Mouse (Mus musculus) adrenal gland, adult 8-10 months (tissue): ENCODE measurements around the gene Mon2. TPM values are rescaled to one million over a fixed set of nuclear protein-coding genes. Genes with fewer than 3 reads are reported as not detected.

Experiments used
- DNase-seq: peaks from one replicate; pipeline ENCODE4 v3.0.0; 2022
- microRNA-seq, 2 experiments: library from miRNA; unstranded; fragments of <30 nt; microRNA quantifications; one replicate each; pipeline ENCODE4 v1.2.0; 2022
- total RNA-seq, 4 experiments: library from RNA; stranded (reverse); gene quantifications; 2 replicates each; pipeline ENCODE4 v1.2.4; 2022

The Mon2 gene
- total RNA-seq, 4 experiments from 2014 or later = 76.3 to 124 (median 93.7) TPM

DNA sequence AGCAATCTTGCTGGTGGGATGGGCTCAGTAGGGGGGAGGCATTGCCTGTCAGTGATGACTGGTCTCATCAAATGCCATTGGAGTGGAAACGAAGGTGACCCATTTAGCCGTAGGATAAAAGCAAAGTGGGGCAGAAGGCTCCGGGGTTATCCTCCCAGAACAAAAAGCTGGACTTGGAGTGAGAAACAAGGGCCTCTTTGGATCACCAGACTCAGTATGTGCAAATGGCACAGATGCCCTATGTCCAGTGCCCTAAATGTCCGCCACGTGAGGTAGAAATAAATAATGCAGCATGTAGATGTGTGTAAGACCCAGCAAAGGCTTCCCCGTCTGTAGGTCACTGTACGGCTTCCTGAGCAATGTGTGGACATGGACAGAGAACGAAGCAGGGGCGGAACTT lies 113.7 kb downstream of the Mon2 start:
- DNase-seq = no peak

DNA sequence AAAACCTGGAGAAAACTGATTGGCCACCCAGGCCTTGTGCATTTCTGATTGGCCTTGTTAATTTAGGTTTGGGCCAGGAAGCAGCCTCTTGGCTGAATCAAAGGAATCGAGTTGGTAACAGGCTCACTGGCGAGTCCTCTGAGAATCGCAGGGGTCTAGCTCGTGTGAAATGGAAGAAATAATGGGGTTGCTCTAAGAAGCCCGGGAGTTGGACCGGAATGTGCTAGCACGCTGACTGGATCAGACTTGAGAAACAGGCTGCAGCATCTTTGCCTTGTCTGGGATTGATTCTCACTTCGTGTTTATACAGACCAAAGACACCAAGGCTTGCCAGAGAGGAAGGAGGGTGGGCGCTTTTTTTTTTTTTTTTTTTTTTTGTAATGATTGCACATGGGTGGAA lies 114.8 kb downstream of the Mon2 start:
- DNase-seq = no peak

DNA sequence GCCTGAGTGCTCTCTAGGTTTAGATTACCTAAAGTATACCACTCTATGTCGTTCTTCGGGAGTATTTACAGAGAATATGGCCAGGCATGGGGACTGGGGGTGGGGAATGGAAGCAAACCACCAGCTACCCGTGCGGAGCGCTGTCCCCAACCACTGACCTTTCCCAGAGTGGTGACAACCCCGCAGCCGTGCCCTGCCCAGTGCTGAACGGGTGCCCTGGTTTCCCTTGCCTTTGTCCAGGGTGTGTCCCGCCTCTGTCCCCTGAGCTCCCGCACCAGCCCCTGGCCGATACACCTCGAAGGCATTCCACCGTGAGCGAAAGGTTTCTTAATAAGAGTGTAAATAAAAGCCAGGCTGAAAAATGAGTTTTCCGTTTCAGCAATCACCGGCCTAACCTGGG lies 115.6 kb downstream of the Mon2 start:
- no peak for DNase-seq

DNA sequence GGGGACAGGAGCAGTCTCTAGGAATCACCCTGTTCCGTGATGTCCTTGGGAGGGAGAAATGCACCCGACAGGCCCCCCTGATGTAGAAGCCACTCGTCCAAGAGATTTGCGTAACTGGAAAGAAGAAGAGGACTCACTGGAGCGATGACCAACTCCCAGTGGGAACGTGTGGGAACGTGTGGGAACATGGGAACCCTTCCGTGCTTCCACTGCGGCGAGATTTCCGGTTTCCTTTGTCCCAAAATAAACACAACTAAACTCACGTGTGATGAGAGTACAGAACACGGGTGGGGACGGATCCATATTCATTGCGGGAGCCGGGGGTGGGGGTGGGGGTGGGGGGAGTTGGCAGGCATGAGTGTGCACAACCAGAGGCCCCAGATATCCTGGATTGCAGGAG lies 116.1 kb downstream of the Mon2 start:
- no peak for DNase-seq

DNA sequence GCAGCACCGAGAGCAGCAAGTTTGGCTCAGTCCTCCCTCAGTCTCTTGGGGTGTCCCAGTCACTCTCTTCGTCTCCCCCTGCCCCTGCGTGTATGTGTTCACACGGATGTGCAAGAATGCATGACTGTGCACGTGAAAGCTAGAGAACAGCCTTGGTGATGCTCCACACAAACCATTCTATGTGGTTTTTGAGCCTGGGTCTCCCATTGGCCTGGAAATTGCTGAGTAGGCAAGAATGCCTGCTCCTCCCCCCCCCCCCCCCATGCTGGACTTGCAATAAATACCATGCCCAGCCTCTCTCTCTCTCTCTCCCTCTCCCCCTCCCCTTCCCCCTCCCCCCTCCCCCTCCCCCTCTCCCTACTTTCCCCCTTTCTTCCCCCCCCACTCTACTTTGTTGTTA lies 117.6 kb downstream of the Mon2 start:
- DNase-seq = no peak

DNA sequence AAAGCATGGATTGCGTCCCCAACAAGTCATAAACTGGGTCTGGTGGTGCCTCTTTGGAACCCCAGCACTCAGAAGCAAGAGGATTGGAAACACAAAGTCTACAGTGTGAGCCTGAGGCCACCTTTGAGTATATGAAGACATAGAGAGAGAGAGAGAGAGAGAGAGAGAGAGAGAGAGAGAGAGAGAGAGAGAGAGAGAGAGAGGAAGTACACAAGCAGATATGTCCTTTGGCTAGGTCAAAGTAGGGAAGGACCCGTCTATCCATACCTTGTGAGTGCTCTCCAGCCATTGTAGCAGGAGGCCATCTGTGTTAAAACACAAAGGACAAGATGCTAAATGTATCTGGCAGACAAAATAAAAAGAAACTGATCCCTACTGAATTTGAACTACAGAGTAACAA lies 118.4 kb downstream of the Mon2 start:
- DNase-seq = no peak

DNA sequence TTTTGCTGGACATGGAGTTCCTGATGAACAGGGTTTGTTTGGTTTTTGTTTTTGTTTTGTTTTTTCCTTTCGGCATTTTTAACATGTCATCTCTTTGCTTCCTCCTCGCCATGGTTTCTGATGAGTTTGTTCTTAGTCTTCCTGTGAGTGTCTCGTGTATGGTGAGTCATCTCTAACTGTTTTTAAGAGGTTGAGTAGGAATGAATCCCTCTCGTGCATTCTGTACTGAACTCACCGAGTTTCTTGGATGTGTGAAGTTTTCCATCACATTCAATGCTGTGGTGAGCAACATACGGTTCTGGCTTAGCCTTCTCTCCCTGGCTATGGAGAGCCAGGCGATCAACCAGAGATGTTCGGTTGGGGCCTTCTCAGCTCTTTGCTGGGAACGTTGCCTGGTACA lies 122.7 kb downstream of the Mon2 start:
- no peak for DNase-seq

DNA sequence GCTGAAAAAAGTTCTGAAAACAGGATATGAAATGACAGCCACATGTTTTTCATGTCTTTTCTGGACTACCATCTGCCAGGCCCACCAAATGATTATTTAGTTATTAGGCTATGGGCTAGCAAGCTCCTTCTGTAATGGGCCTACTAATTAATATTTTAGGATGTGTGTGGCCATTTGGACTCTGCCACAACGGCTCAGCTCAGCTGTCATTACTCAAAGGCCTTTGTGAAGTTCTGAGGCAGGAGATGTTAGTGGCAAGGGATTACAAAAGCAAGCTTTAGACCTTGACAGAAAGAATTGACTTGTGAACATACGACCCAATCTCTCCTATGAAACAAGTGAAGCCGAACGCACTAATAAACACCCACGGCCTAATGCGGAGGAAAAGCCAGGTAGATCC lies 125.3 kb downstream of the Mon2 start:
- DNase-seq = no peak

DNA sequence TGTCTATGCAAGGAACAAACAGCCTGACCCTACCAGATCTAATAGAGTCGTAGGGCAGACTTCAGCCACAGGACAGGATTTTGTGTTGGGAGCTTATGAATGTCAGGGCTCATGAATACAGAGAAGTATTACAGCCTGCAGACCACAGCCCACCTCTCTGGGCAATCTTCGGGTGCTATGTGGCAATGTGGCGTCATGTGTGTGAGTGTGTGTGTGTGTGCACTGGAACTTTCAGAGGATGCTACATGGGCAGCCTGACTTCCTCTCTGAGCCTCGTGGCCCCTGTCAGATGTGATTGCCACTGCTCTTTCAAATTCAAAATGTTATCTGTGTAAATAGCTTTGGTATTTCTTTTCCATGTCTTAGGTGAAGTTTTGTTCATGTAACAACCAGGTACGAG lies 131.4 kb downstream of the Mon2 start:
- DNase-seq = no peak

DNA sequence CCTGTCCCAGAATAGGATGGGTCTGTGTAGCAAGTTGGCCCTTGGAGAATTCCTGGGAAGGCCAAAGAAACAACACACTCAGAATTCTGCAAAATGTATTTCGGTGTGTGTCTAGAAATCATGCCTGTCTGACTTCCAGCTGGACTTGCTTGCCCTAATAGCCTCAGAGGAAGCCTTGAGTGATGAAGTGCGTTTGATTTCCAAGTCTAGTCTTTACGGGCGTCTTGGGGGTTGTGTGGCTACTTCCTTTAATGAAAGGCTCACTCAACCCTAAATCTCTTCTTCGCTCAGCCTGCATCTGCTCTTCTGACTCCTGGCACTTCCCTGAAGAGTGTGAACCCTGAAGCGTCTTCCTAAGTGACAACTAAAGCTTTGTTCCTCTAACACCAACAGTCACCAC lies 132.5 kb downstream of the Mon2 start:
- DNase-seq = no peak

DNA sequence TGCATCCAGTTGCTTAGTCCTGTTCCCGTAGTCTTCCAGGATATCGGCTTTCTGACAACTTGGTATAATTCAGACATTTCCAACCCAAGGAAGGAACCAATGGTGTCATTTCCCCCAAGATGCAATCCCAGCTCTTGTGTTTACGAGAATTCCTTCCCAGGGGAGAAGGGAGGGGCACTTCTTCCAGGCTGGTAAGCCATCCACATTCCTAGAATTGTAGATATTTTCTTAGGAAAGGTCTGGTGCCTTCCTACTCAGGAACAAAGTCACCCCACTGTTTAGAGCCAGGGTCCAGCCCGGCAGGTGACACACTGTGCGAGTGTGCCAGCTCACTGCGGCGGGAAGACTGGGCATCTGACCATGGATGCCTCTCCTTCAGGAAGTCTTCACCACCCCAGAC lies 133.5 kb downstream of the Mon2 start:
- no peak for DNase-seq

Small RNA genes lying within 50 kb of the gene (microRNA-seq; reads per million reads assigned to microRNA genes)
- gene Mirlet7i = 49,653 to 52,139 reads per million in 2 experiments

Other genes starting within 250 kb of the Mon2 start
- 10 to 100 TPM; 69.7 to 90.3 (median 73.2) TPM for gene Usp15, start 120.5 kb upstream of the Mon2 start, total RNA-seq
- gene Fam19a2, start 187.5 kb upstream of the Mon2 start, total RNA-seq = 1 to 10 TPM; 1.3 to 2.2 (median 1.9) TPM